Mouse (Mus musculus) hindbrain, postnatal 0 days (tissue): Measurements from ENCODE around the gene Ldhc. TPM values are rescaled to one million over a fixed set of nuclear protein-coding genes. Genes with fewer than 3 reads are reported as not detected.

ENCODE experiments used
- ATAC-seq: fragments of 200-750 bp; cut with Nextera tagmentation; 2 replicates; pipeline ENCODE4 v1.8.0; 2017; ENCODE audit warnings: mild to moderate bottlenecking, moderate TSS enrichment, moderate library complexity
- DNase-seq: peaks from one replicate; pipeline ENCODE4 v3.0.0-alpha.2; 2015; ENCODE audit warnings: low spot score
- H3K27ac ChIP-seq: fragments of 300-500 bp; sonication (generic); 2 replicates; pipeline ENCODE4 v1.5.1; 2014; ENCODE audit warnings: mild to moderate bottlenecking
- H3K27me3 ChIP-seq: fragments of 300-500 bp; sonication (generic); 2 replicates; pipeline ENCODE4 v1.6.1; 2014; ENCODE audit warnings: low read length, mixed read lengths; ENCODE audit not compliant: insufficient read depth
- H3K36me3 ChIP-seq: fragments of 300-500 bp; sonication (generic); 2 replicates; pipeline ENCODE4 v1.6.1; 2014; ENCODE audit warnings: low read length, mixed read lengths; ENCODE audit not compliant: insufficient read depth
- H3K4me1 ChIP-seq: fragments of 300-500 bp; sonication (generic); 2 replicates; pipeline ENCODE4 v1.6.1; 2014; ENCODE audit warnings: antibody characterized with exemption, low read length, mixed read lengths; ENCODE audit not compliant: insufficient read depth
- H3K4me2 ChIP-seq: fragments of 300-500 bp; sonication (generic); 2 replicates; pipeline ENCODE4 v1.6.1; 2014; ENCODE audit warnings: low read depth, mild to moderate bottlenecking, low read length, moderate library complexity, mixed read lengths
- H3K4me3 ChIP-seq: fragments of 300-500 bp; sonication (generic); 2 replicates; pipeline ENCODE4 v1.5.1; 2014; ENCODE audit warnings: low read length
- H3K9ac ChIP-seq: fragments of 300-500 bp; sonication (generic); replicated peaks from 2 replicates; pipeline ENCODE4 v1.6.1; 2014; ENCODE audit warnings: mild to moderate bottlenecking, low read length, moderate library complexity, mixed read lengths
- H3K9me3 ChIP-seq: fragments of 300-500 bp; sonication (generic); 2 replicates; pipeline ENCODE4 v1.6.1; 2016; ENCODE audit warnings: low read length, mixed read lengths
- CTCF ChIP-seq: IDR thresholded peaks from 2 replicates; pipeline ENCODE4 v1.5.1; 2016; ENCODE audit warnings: antibody characterized with exemption, control low read depth, low read depth
- whole genome bisulfite sequencing: fragments of 180-500 bp; shearing (Covaris S2); extraction: QIAGEN DNeasy Blood & Tissue Kit; methylation state at CpG from one replicate; pipeline ENCODE4 v1.1.7; 2014; 5-methylcytosine and 5-hydroxymethylcytosine counted together
- polyA plus RNA-seq: library from polyadenylated mRNA; unstranded; fragments of >200 nt; fragmentation: Nextera tagmentation; extraction: Ambion mirVana; gene quantifications from 2 replicates; pipeline ENCODE4 v1.2.1, GENCODE M21; 2015
- total RNA-seq: library from RNA; depleted of rRNA; stranded (reverse); fragments of >200 nt; gene quantifications from 2 replicates; pipeline ENCODE4 v1.2.3, GENCODE M21; 2014

Ldhc gene
- total and polyA plus RNA-seq, 2 experiments from 2014 or later: 0.26 TPM; not detected in 1

DNA sequence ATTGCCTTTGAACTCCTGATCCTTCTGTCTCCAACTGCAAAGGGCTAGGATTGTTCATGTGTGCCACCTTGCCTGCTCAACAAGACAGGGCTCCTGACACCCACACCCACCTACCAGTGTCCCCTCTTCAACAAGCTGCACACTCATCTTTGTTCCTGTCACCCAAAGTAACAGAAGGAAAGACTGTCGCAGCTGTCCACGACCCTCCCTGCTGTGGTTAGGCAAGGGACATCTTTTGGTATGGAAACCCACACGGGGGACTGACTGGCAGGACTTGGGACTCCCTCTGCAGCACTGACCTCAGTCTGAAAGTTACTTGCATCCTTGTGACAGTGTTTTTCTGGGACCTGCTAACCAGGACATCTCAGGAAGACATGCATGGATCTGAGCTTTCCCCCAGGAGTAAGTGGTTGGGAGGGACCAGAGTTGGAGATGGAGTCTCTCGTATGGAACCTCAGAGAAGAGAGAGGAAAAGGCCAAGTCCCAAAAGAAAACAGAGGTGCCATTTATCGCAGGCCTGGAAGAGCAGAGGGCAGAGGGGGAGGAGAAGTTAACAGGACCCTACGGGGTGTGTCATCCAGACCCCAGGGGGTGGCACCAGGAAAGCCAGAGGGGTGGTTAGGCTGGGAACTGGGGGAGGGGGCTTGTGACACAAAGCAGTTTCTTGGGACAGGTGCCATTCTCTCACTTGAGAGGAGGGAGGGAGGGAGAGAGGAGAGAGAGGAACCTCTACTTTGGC is 20.0 kb upstream of the Ldhc start, which contains the start of gene Ldha:
Gene Ldha (plus strand): TSS at position 689 of the 739 bp plus-strand sequence.
- Histone ChIP-seq H3K4me2 (no peak within 1 kb of the TSS), H3K4me3 (no peak within 1 kb of the TSS), H3K36me3 (no peaks in the 10 kb centered on the region), H3K27me3 (no peaks in the 10 kb centered on the region), H3K4me1 (peaks cover 18% of the 10 kb centered on the region), H3K9ac (no peak within 1 kb of the TSS), H3K27ac (no peak within 1 kb of the TSS), H3K9me3 (no peaks in the 10 kb centered on the region)
- TF ChIP-seq CTCF: no peak
- WGBS: 31% methylated on average over 6 of the region's 6 CpGs
- ATAC-seq (no peak), DNase-seq (no peak)

DNA sequence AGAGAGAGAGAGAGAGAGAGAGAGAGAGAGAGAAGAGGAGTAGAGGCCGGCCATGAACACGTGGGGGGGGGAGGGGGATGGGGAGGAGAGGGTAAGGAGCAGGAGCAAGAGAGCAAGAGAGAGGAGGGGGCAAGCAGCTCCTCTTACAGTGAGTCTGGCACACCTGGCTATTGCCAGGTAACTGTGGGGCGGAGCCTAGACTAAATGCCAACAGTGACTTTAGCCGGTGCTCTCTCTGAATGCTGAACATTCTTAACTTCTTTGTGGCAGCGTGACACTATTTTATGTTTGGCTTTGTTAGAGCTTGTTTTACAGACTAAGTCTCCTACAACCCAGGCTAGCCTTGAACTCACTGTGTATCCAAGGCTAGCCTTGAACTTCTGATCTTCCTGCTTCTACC is 18.7 kb upstream of the Ldhc start:
- Histone ChIP-seq H3K27ac (no peak overlapping the region), H3K9ac (no peak overlapping the region), H3K4me1 (peaks cover 24% of the 10 kb centered on the region), H3K4me2 (no peak overlapping the region), H3K9me3 (no peaks in the 10 kb centered on the region), H3K36me3 (no peaks in the 10 kb centered on the region), H3K4me3 (no peak overlapping the region), H3K27me3 (no peaks in the 10 kb centered on the region)
- no peak for ATAC-seq
- no peak for TF ChIP-seq CTCF
- WGBS: 42% methylated on average over 5 of the region's 5 CpGs
- no peak for DNase-seq

DNA sequence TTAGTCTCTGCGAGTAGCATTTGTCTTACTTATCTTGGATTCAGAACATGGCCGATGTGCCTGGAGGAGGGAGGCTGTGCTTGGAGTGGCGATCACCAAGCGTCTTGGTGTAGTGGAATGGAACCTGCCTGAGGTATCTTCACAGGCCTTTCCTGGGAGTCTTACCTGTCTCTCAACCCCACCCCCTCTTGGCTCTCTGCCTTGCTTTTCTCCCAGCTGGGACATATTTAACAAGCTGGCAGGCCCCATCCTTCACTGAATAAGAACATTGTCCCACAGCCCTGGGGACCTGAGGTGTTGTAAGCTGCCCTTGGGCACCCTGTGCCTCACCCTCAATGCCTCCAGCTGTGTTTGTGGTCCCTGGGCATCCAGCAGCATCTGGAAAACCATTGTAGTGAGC is 17.4 kb upstream of the Ldhc start:
- DNase-seq: no peak
- no peaks in the 10 kb centered on the region for H3K9me3 ChIP-seq
- no peak overlapping the region for H3K27ac ChIP-seq
- no peak overlapping the region for H3K9ac ChIP-seq
- H3K4me2 ChIP-seq: no peak overlapping the region
- no peak overlapping the region for H3K4me3 ChIP-seq
- 90% methylated on average over 4 of the region's 4 CpGs for WGBS
- no peak for TF ChIP-seq CTCF
- ATAC-seq: no peak
- H3K27me3 ChIP-seq: no peaks in the 10 kb centered on the region
- H3K4me1 ChIP-seq: peaks cover 21% of the 10 kb centered on the region
- peaks cover 4% of the 10 kb centered on the region; the same call in 1 of the 2 replicates for H3K36me3 ChIP-seq

DNA sequence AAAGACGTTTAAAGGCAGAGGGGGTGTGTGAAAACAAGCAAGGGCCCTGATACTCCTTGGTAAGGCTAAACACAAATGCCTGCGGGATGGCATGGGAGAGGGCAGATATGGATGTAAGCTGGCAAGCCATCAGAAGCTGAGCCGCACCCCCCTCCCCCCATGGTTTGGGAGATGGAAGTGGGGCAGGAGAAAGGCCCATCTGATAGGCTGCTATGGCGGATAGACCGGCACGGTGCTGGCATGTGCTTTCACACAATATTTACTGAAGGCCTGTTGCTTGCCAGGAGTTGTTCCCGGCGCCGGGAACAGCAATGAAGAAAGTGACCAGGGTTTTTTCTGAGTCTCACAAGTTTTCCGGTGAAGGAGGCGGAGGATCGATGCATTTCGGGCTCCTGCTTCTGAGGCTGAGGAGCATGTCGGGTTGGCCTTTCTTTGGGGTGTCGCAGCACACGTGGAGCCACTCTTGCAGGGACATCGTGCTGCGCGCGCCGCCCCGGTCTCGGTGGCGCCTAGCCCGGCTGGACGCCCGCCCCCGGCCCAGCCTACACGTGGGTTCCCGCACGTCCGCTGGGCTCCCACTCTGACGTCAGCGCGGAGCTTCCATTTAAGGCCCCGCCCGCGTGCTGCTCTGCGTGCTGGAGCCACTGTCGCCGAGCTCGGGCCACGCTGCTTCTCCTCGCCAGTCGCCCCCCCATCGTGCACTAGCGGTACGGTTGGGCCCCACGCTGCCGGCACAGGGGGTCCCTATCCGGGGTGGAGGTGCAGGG is 15.6 kb upstream of the Ldhc start:
- Histone ChIP-seq H3K27ac (peak overlapping the region; percentile 86), H3K4me3 (peak overlapping the region; percentile 82), H3K9me3 (no peaks in the 10 kb centered on the region), H3K4me2 (peak overlapping the region; percentile 94), H3K27me3 (no peaks in the 10 kb centered on the region), H3K36me3 (peaks cover 18% of the 10 kb centered on the region), H3K9ac (peak overlapping the region; percentile 92), H3K4me1 (peaks cover 12% of the 10 kb centered on the region; the same call in 1 of the 2 replicates)
- peak; percentile 96 for DNase-seq
- peak; percentile 89 for ATAC-seq
- TF ChIP-seq CTCF: no peak
- WGBS: under 1% methylated on average over 51 of the region's 51 CpGs

DNA sequence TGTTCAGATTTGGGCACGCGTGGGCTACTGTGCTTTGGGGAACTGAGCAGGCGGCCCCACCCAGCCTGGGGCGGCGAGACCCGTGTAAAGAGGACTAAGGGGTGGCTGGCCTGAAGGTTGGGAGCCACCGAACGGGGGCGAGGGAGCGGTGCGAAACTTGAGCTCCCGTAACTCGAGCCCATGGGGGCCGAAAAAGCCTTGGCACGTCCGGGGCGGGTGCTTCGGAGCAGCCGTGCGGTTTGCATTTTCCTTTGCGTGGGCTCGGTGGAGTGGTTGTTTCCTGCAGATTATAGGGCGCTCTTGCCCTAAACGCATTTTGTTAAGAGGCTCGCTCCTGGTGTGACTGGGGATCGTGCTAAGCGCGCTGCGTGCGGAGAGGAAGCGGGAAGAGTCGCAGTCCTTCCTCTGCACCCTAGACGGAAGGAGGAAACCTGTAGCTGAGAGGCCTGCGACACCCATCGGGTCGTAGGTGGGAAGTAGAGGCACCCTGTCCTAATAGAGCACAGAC is 15.0 kb upstream of the Ldhc start:
- no peaks in the 10 kb centered on the region for H3K27me3 ChIP-seq
- peaks cover 12% of the 10 kb centered on the region; the same call in 1 of the 2 replicates for H3K4me1 ChIP-seq
- peaks cover 22% of the 10 kb centered on the region for H3K36me3 ChIP-seq
- no peaks in the 10 kb centered on the region for H3K9me3 ChIP-seq
- WGBS: 2% methylated on average over 36 of the region's 36 CpGs
- peak overlapping the region; percentile 94 for H3K4me2 ChIP-seq
- peak overlapping the region; percentile 86 for H3K27ac ChIP-seq
- no peak; the same call in 1 of the 2 replicates for TF ChIP-seq CTCF
- peak overlapping the region; percentile 82 for H3K4me3 ChIP-seq
- peak overlapping the region; percentile 92 for H3K9ac ChIP-seq
- DNase-seq (peak; percentile 39), ATAC-seq (peak; percentile 0; the same call in 1 of the 2 replicates)

DNA sequence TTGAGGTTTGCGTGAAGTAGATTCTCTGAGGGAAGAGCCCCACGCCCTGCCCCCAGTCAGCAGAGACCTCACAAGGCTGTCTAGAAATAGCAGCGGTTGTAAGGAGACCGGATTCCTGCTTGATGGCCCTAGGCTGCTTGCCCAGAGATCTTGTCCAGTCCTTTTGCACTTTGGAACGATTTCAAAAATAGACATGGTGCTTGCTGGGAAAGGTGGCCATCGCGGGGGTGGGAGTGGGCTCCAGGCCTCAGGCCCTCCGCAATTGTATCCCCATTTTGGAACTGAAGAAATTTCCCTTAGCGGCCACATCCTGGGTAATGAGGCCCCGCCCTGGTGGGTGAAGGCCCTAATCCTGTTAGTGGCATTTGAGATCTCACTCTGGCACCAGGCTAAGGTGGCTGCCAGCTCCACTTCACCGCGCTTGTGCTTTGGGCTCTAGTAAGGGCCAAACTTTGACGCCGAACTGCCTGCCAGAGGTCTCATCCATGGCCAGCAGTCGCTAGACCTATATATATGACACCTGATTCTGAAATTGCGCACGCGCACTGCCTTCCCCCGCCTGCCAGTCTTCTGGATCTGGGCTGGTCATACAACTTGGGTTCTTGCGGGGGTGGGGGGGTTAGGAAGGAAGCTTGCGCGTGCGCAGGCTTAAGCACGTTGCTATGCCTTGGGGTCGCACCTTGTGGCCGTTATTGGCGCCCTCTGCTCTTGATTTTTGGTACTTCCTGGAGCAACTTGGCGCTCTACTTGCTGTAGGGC is 14.3 kb upstream of the Ldhc start:
- ATAC-seq: peak; percentile 75
- Histone ChIP-seq H3K36me3 (peaks cover 28% of the 10 kb centered on the region), H3K9me3 (no peaks in the 10 kb centered on the region), H3K27ac (peak overlapping the region; percentile 86), H3K4me3 (peak overlapping the region; percentile 82), H3K27me3 (no peaks in the 10 kb centered on the region), H3K9ac (peak overlapping the region; percentile 92), H3K4me1 (peaks cover 12% of the 10 kb centered on the region; the same call in 1 of the 2 replicates), H3K4me2 (peak overlapping the region; percentile 94)
- WGBS: under 1% methylated on average over 28 of the region's 28 CpGs
- peak; percentile 65 for TF ChIP-seq CTCF
- peak; percentile 92 for DNase-seq
